Mouse (Mus musculus): ENCODE measurements around the gene Sema7a. TPM values are rescaled to one million over a fixed set of nuclear protein-coding genes. Genes with fewer than 3 reads are reported as not detected.

The Sema7a gene
- polyA plus RNA-seq, 1 experiment from 2014 or later: 0.13 TPM

- Histone ChIP-seq H3K4me2 (no peak overlapping the region), H3K9me3 (no peaks in the 10 kb centered on the region), H3K4me3 (no peak overlapping the region), H3K4me1 (peaks cover 54% of the 10 kb centered on the region), H3K9ac (no peak overlapping the region), H3K27me3 (replicated peaks) (no peaks in the 10 kb centered on the region; the same call in 1 of the 2 replicates), H3K27ac (replicated peaks) (no peak overlapping the region), H3K36me3 (no peaks in the 10 kb centered on the region)
- no peak for ATAC-seq (ENCODE audit: extremely low read depth, insufficient number of reproducible peaks, low FRiP score, low TSS enrichment)
- WGBS: 56% methylated on average over 17 of the region's 17 CpGs
Measured at GRCm38 (mm10) chr9:57961863-57962778, 22.2 kb downstream of the Sema7a start.

- WGBS: 82% methylated on average over 4 of the region's 4 CpGs
- ATAC-seq (ENCODE audit: extremely low read depth, insufficient number of reproducible peaks, low FRiP score, low TSS enrichment): no peak
- Histone ChIP-seq H3K36me3 (no peaks in the 10 kb centered on the region), H3K4me1 (peaks cover 64% of the 10 kb centered on the region), H3K4me2 (no peak overlapping the region), H3K27ac (replicated peaks) (no peak overlapping the region), H3K9me3 (no peaks in the 10 kb centered on the region), H3K9ac (no peak overlapping the region), H3K4me3 (no peak overlapping the region), H3K27me3 (replicated peaks) (no peaks in the 10 kb centered on the region; the same call in 1 of the 2 replicates)
Measured at GRCm38 (mm10) chr9:57963249-57963997, 23.5 kb downstream of the Sema7a start.

GRCm38 (mm10) chr9:57963998-57964395 lies 24.1 kb downstream of the Sema7a start:
- ATAC-seq (ENCODE audit: extremely low read depth, insufficient number of reproducible peaks, low FRiP score, low TSS enrichment): no peak
- no peak overlapping the region for H3K4me2 ChIP-seq
- H3K9me3 ChIP-seq: no peaks in the 10 kb centered on the region
- no peak overlapping the region for H3K9ac ChIP-seq
- no peaks in the 10 kb centered on the region; the same call in 1 of the 2 replicates for H3K27me3 ChIP-seq (replicated peaks)
- H3K4me3 ChIP-seq: no peak overlapping the region
- H3K27ac ChIP-seq (replicated peaks): no peak overlapping the region
- H3K4me1 ChIP-seq: peaks cover 64% of the 10 kb centered on the region
- 73% methylated on average over 5 of the region's 5 CpGs for WGBS
- H3K36me3 ChIP-seq: no peaks in the 10 kb centered on the region

- Histone ChIP-seq H3K4me1 (peaks cover 60% of the 10 kb centered on the region), H3K4me3 (no peak overlapping the region), H3K36me3 (no peaks in the 10 kb centered on the region), H3K9ac (no peak overlapping the region), H3K27me3 (replicated peaks) (no peaks in the 10 kb centered on the region; the same call in 1 of the 2 replicates), H3K9me3 (no peaks in the 10 kb centered on the region), H3K4me2 (no peak overlapping the region), H3K27ac (replicated peaks) (no peak overlapping the region)
- 71% methylated on average over 6 of the region's 6 CpGs for WGBS
- ATAC-seq (ENCODE audit: extremely low read depth, insufficient number of reproducible peaks, low FRiP score, low TSS enrichment): no peak
Measured at GRCm38 (mm10) chr9:57964528-57965250, 24.8 kb downstream of the Sema7a start.

- Histone ChIP-seq H3K4me1 (peaks cover 52% of the 10 kb centered on the region), H3K9me3 (no peaks in the 10 kb centered on the region), H3K4me2 (no peak overlapping the region), H3K27ac (replicated peaks) (no peak overlapping the region), H3K36me3 (no peaks in the 10 kb centered on the region), H3K4me3 (no peak overlapping the region), H3K27me3 (replicated peaks) (no peaks in the 10 kb centered on the region; the same call in 1 of the 2 replicates), H3K9ac (no peak overlapping the region)
- no peak for ATAC-seq (ENCODE audit: extremely low read depth, insufficient number of reproducible peaks, low FRiP score, low TSS enrichment)
- WGBS: 50% methylated on average over 12 of the region's 12 CpGs
Measured at GRCm38 (mm10) chr9:57965281-57966185, 25.6 kb downstream of the Sema7a start.

- 28% methylated on average over 14 of the region's 14 CpGs for WGBS
- H3K4me3 ChIP-seq: no peak overlapping the region
- peak overlapping the region; percentile 22; the same call in 1 of the 2 replicates for H3K4me2 ChIP-seq
- no peaks in the 10 kb centered on the region for H3K36me3 ChIP-seq
- ATAC-seq (ENCODE audit: extremely low read depth, insufficient number of reproducible peaks, low FRiP score, low TSS enrichment): no peak
- no peaks in the 10 kb centered on the region; the same call in 1 of the 2 replicates for H3K27me3 ChIP-seq (replicated peaks)
- peaks cover 40% of the 10 kb centered on the region for H3K4me1 ChIP-seq
- no peak overlapping the region for H3K27ac ChIP-seq (replicated peaks)
- H3K9me3 ChIP-seq: no peaks in the 10 kb centered on the region
- H3K9ac ChIP-seq: 0 out of 2 replicates have a peak overlapping the region, but pooled peaks have one; percentile 47
Measured at GRCm38 (mm10) chr9:57967237-57967960, 27.5 kb downstream of the Sema7a start.

GRCm38 (mm10) chr9:57968166-57968771 lies 28.4 kb downstream of the Sema7a start:
- Histone ChIP-seq H3K4me1 (peaks cover 42% of the 10 kb centered on the region), H3K27ac (replicated peaks) (no peak overlapping the region), H3K9ac (no peak overlapping the region), H3K27me3 (replicated peaks) (no peaks in the 10 kb centered on the region; the same call in 1 of the 2 replicates), H3K4me3 (no peak overlapping the region), H3K4me2 (no peak overlapping the region), H3K36me3 (no peaks in the 10 kb centered on the region), H3K9me3 (no peaks in the 10 kb centered on the region)
- 75% methylated on average over 9 of the region's 9 CpGs for WGBS
- ATAC-seq (ENCODE audit: extremely low read depth, insufficient number of reproducible peaks, low FRiP score, low TSS enrichment): no peak

GRCm38 (mm10) chr9:57968783-57969542 lies 29.1 kb downstream of the Sema7a start:
- Histone ChIP-seq H3K4me2 (no peak overlapping the region), H3K27me3 (replicated peaks) (no peaks in the 10 kb centered on the region; the same call in 1 of the 2 replicates), H3K9ac (no peak overlapping the region), H3K4me3 (no peak overlapping the region), H3K36me3 (no peaks in the 10 kb centered on the region), H3K27ac (replicated peaks) (no peak overlapping the region), H3K4me1 (peaks cover 45% of the 10 kb centered on the region), H3K9me3 (no peaks in the 10 kb centered on the region)
- ATAC-seq (ENCODE audit: extremely low read depth, insufficient number of reproducible peaks, low FRiP score, low TSS enrichment): no peak
- WGBS: 83% methylated on average over 8 of the region's 8 CpGs
